Mouse (Mus musculus): ENCODE data around the gene Rpl36al. TPM values are rescaled to one million over a fixed set of nuclear protein-coding genes. Genes with fewer than 3 reads are reported as not detected.

Rpl36al gene
- polyA plus RNA-seq, 2 experiments = 600 to 646 TPM

- Histone ChIP-seq H3K4me2 (replicated peaks; ENCODE audit: low read depth, low read length, severe bottlenecking) (no peak overlapping the region), H3K4me3 (replicated peaks; ENCODE audit: low read length) (no peak overlapping the region), H3K36me3 (ENCODE audit: control insufficient read depth, insufficient read depth, low read length) (peaks cover 27% of the 10 kb centered on the region), H3K4me1 (ENCODE audit: control insufficient read depth, insufficient read depth, low read length) (0 out of 2 replicates have a peak, but pooled peaks cover 3% of the 10 kb centered on the region), H3K9me3 (ENCODE audit: control insufficient read depth, low read length) (no peaks in the 10 kb centered on the region), H3K27me3 (ENCODE audit: control insufficient read depth, insufficient read depth, low read length) (no peaks in the 10 kb centered on the region), H3K27ac (replicated peaks; ENCODE audit: low read depth, low read length) (no peak overlapping the region), H3K9ac (ENCODE audit: low read depth, low read length, severe bottlenecking) (no peak overlapping the region)
- WGBS = 80% methylated on average over 2 of the region's 2 CpGs
- ATAC-seq (ENCODE audit: low FRiP score, low read depth) = no peak
- no peak for DNase-seq (ENCODE audit: low spot score)
- no peak for TF ChIP-seq POLR2A (IDR thresholded peaks at IDR 0.05; ENCODE audit: borderline replicate concordance, extremely low read depth, insufficient read depth, insufficient read length)
Measured at GRCm38 (mm10) chr12:69155923-69156322, 28.0 kb downstream of the Rpl36al start.

- Histone ChIP-seq H3K27me3 (ENCODE audit: control insufficient read depth, insufficient read depth, low read length) (no peaks in the 10 kb centered on the region), H3K36me3 (ENCODE audit: control insufficient read depth, insufficient read depth, low read length) (no peaks in the 10 kb centered on the region), H3K9ac (ENCODE audit: low read depth, low read length, severe bottlenecking) (no peak overlapping the region), H3K27ac (replicated peaks; ENCODE audit: low read depth, low read length) (no peak overlapping the region), H3K4me2 (replicated peaks; ENCODE audit: low read depth, low read length, severe bottlenecking) (no peak overlapping the region), H3K9me3 (ENCODE audit: control insufficient read depth, low read length) (no peaks in the 10 kb centered on the region), H3K4me1 (ENCODE audit: control insufficient read depth, insufficient read depth, low read length) (no peaks in the 10 kb centered on the region), H3K4me3 (replicated peaks; ENCODE audit: low read length) (no peak overlapping the region)
- ATAC-seq (ENCODE audit: low FRiP score, low read depth) (no peak), DNase-seq (ENCODE audit: low spot score) (no peak)
- no peak for TF ChIP-seq POLR2A (IDR thresholded peaks at IDR 0.05; ENCODE audit: borderline replicate concordance, extremely low read depth, insufficient read depth, insufficient read length)
- 50% methylated on average over 13 of the region's 13 CpGs for WGBS
Measured at GRCm38 (mm10) chr12:69150049-69150448, 33.8 kb downstream of the Rpl36al start.

GRCm38 (mm10) chr12:69147166-69147735 is 36.6 kb downstream of the Rpl36al start:
- Histone ChIP-seq H3K4me2 (replicated peaks; ENCODE audit: low read depth, low read length, severe bottlenecking) (no peak overlapping the region), H3K9me3 (ENCODE audit: control insufficient read depth, low read length) (no peaks in the 10 kb centered on the region), H3K27ac (replicated peaks; ENCODE audit: low read depth, low read length) (no peak overlapping the region), H3K9ac (ENCODE audit: low read depth, low read length, severe bottlenecking) (no peak overlapping the region), H3K4me1 (ENCODE audit: control insufficient read depth, insufficient read depth, low read length) (no peaks in the 10 kb centered on the region), H3K36me3 (ENCODE audit: control insufficient read depth, insufficient read depth, low read length) (no peaks in the 10 kb centered on the region), H3K4me3 (replicated peaks; ENCODE audit: low read length) (no peak overlapping the region), H3K27me3 (ENCODE audit: control insufficient read depth, insufficient read depth, low read length) (no peaks in the 10 kb centered on the region)
- ATAC-seq (ENCODE audit: low FRiP score, low read depth) (no peak), DNase-seq (ENCODE audit: low spot score) (no peak)
- WGBS = 93% methylated on average over 5 of the region's 5 CpGs
- no peak for TF ChIP-seq POLR2A (IDR thresholded peaks at IDR 0.05; ENCODE audit: borderline replicate concordance, extremely low read depth, insufficient read depth, insufficient read length)

GRCm38 (mm10) chr12:69143460-69143859 is 40.4 kb downstream of the Rpl36al start:
- ATAC-seq (ENCODE audit: low FRiP score, low read depth) (no peak), DNase-seq (ENCODE audit: low spot score) (no peak)
- no peak for TF ChIP-seq POLR2A (IDR thresholded peaks at IDR 0.05; ENCODE audit: borderline replicate concordance, extremely low read depth, insufficient read depth, insufficient read length)
- WGBS = 80% methylated on average over 6 of the region's 6 CpGs
- H3K4me1 ChIP-seq (ENCODE audit: control insufficient read depth, insufficient read depth, low read length) = no peaks in the 10 kb centered on the region
- H3K4me2 ChIP-seq (replicated peaks; ENCODE audit: low read depth, low read length, severe bottlenecking) = no peak overlapping the region
- no peaks in the 10 kb centered on the region for H3K9me3 ChIP-seq (ENCODE audit: control insufficient read depth, low read length)
- H3K4me3 ChIP-seq (replicated peaks; ENCODE audit: low read length) = no peak overlapping the region
- no peaks in the 10 kb centered on the region for H3K36me3 ChIP-seq (ENCODE audit: control insufficient read depth, insufficient read depth, low read length)
- no peak overlapping the region for H3K27ac ChIP-seq (replicated peaks; ENCODE audit: low read depth, low read length)
- H3K9ac ChIP-seq (ENCODE audit: low read depth, low read length, severe bottlenecking) = no peak overlapping the region
- no peaks in the 10 kb centered on the region for H3K27me3 ChIP-seq (ENCODE audit: control insufficient read depth, insufficient read depth, low read length)

GRCm38 (mm10) chr12:69139841-69140240 is 44.0 kb downstream of the Rpl36al start:
- 81% methylated on average over 7 of the region's 7 CpGs for WGBS
- TF ChIP-seq POLR2A (IDR thresholded peaks at IDR 0.05; ENCODE audit: borderline replicate concordance, extremely low read depth, insufficient read depth, insufficient read length) = no peak
- Histone ChIP-seq H3K36me3 (ENCODE audit: control insufficient read depth, insufficient read depth, low read length) (no peaks in the 10 kb centered on the region), H3K27me3 (ENCODE audit: control insufficient read depth, insufficient read depth, low read length) (no peaks in the 10 kb centered on the region), H3K9ac (ENCODE audit: low read depth, low read length, severe bottlenecking) (no peak overlapping the region), H3K9me3 (ENCODE audit: control insufficient read depth, low read length) (no peaks in the 10 kb centered on the region), H3K4me1 (ENCODE audit: control insufficient read depth, insufficient read depth, low read length) (no peaks in the 10 kb centered on the region), H3K4me3 (replicated peaks; ENCODE audit: low read length) (no peak overlapping the region), H3K4me2 (replicated peaks; ENCODE audit: low read depth, low read length, severe bottlenecking) (no peak overlapping the region), H3K27ac (replicated peaks; ENCODE audit: low read depth, low read length) (no peak overlapping the region)
- ATAC-seq (ENCODE audit: low FRiP score, low read depth) (no peak), DNase-seq (ENCODE audit: low spot score) (no peak)

- H3K4me3 ChIP-seq (replicated peaks; ENCODE audit: low read length) = no peak overlapping the region
- DNase-seq (ENCODE audit: low spot score) = no peak
- no peaks in the 10 kb centered on the region for H3K36me3 ChIP-seq (ENCODE audit: control insufficient read depth, insufficient read depth, low read length)
- H3K9me3 ChIP-seq (ENCODE audit: control insufficient read depth, low read length) = no peaks in the 10 kb centered on the region
- 83% methylated on average over 3 of the region's 3 CpGs for WGBS
- no peak for TF ChIP-seq POLR2A (IDR thresholded peaks at IDR 0.05; ENCODE audit: borderline replicate concordance, extremely low read depth, insufficient read depth, insufficient read length)
- no peak overlapping the region for H3K27ac ChIP-seq (replicated peaks; ENCODE audit: low read depth, low read length)
- ATAC-seq (ENCODE audit: low FRiP score, low read depth) = no peak
- no peak overlapping the region for H3K4me2 ChIP-seq (replicated peaks; ENCODE audit: low read depth, low read length, severe bottlenecking)
- H3K27me3 ChIP-seq (ENCODE audit: control insufficient read depth, insufficient read depth, low read length) = no peaks in the 10 kb centered on the region
- no peak overlapping the region for H3K9ac ChIP-seq (ENCODE audit: low read depth, low read length, severe bottlenecking)
- H3K4me1 ChIP-seq (ENCODE audit: control insufficient read depth, insufficient read depth, low read length) = no peaks in the 10 kb centered on the region
Measured at GRCm38 (mm10) chr12:69139201-69139600, 44.7 kb downstream of the Rpl36al start.

Small RNAs within 50 kb of the gene (microRNA-seq; reads per million reads assigned to microRNA genes)
- not detected for gene Gm47287
- 0.69 reads per million for gene Gm47295

Other genes with a start within 250 kb of the Rpl36al start
- gene Rps29, start 24.9 kb downstream of the Rpl36al start, polyA plus RNA-seq (2012; rRNA removed) = 2,273 and 3,523 TPM in 2 replicates
- 1,759 and 1,849 TPM in 2 replicates for gene Rps29, start 24.9 kb downstream of the Rpl36al start, polyA plus RNA-seq (2014; fragmentation: Nextera tagmentation; extraction: Ambion mirVana)
- gene Lrr1, start 15.3 kb downstream of the Rpl36al start, polyA plus RNA-seq (2012; rRNA removed) = 11.8 and 14.1 TPM in 2 replicates
- 17.4 and 19.8 TPM in 2 replicates for gene Lrr1, start 15.3 kb downstream of the Rpl36al start, polyA plus RNA-seq (2014; fragmentation: Nextera tagmentation; extraction: Ambion mirVana)
- 30.1 and 31.0 TPM in 2 replicates for gene Mgat2, start 74 bp upstream of the Rpl36al start, polyA plus RNA-seq (2012; rRNA removed)
- gene Mgat2, start 74 bp upstream of the Rpl36al start, polyA plus RNA-seq (2014; fragmentation: Nextera tagmentation; extraction: Ambion mirVana) = 59.1 and 60.8 TPM in 2 replicates
- 7.1 and 7.6 TPM in 2 replicates for gene Gm49383, start 13.0 kb upstream of the Rpl36al start, polyA plus RNA-seq (2012; rRNA removed)
- 17.8 and 21.8 TPM in 2 replicates for gene Gm49383, start 13.0 kb upstream of the Rpl36al start, polyA plus RNA-seq (2014; fragmentation: Nextera tagmentation; extraction: Ambion mirVana)
- 5.3 and 5.6 TPM in 2 replicates for gene Dnaaf2, start 14.3 kb upstream of the Rpl36al start, polyA plus RNA-seq (2012; rRNA removed)
- 5.9 and 6.7 TPM in 2 replicates for gene Dnaaf2, start 14.3 kb upstream of the Rpl36al start, polyA plus RNA-seq (2014; fragmentation: Nextera tagmentation; extraction: Ambion mirVana)
- gene Gm49384, start 20.2 kb upstream of the Rpl36al start, polyA plus RNA-seq (2012; rRNA removed) = 3.7 and 10.0 TPM in 2 replicates
- 18.8 and 19.3 TPM in 2 replicates for gene Gm49384, start 20.2 kb upstream of the Rpl36al start, polyA plus RNA-seq (2014; fragmentation: Nextera tagmentation; extraction: Ambion mirVana)
- gene Pole2, start 44.1 kb upstream of the Rpl36al start, polyA plus RNA-seq (2012; rRNA removed) = 35.7 and 37.1 TPM in 2 replicates
- gene Pole2, start 44.1 kb upstream of the Rpl36al start, polyA plus RNA-seq (2014; fragmentation: Nextera tagmentation; extraction: Ambion mirVana) = 26.3 and 27.4 TPM in 2 replicates
- gene Klhdc1, start 57.1 kb upstream of the Rpl36al start, polyA plus RNA-seq (2012; rRNA removed) = 2.8 and 4.1 TPM in 2 replicates
- 9.1 and 9.5 TPM in 2 replicates for gene Klhdc1, start 57.1 kb upstream of the Rpl36al start, polyA plus RNA-seq (2014; fragmentation: Nextera tagmentation; extraction: Ambion mirVana)
- 96.0 and 109 TPM in 2 replicates for gene Klhdc2, start 112.6 kb upstream of the Rpl36al start, polyA plus RNA-seq (2012; rRNA removed)
- gene Klhdc2, start 112.6 kb upstream of the Rpl36al start, polyA plus RNA-seq (2014; fragmentation: Nextera tagmentation; extraction: Ambion mirVana) = 124 and 140 TPM in 2 replicates
- gene Nemf, start 173.1 kb upstream of the Rpl36al start, polyA plus RNA-seq (2012; rRNA removed) = 31.2 and 37.8 TPM in 2 replicates
- gene Nemf, start 173.1 kb upstream of the Rpl36al start, polyA plus RNA-seq (2014; fragmentation: Nextera tagmentation; extraction: Ambion mirVana) = 78.6 and 83.0 TPM in 2 replicates
- gene Arf6, start 188.1 kb upstream of the Rpl36al start, polyA plus RNA-seq (2012; rRNA removed) = 106 and 118 TPM in 2 replicates
- gene Arf6, start 188.1 kb upstream of the Rpl36al start, polyA plus RNA-seq (2014; fragmentation: Nextera tagmentation; extraction: Ambion mirVana) = 81.4 and 82.2 TPM in 2 replicates
- gene Gm9887, start 188.4 kb upstream of the Rpl36al start, polyA plus RNA-seq (2012; rRNA removed) = 0.53 and 0.58 TPM in 2 replicates
- gene Gm9887, start 188.4 kb upstream of the Rpl36al start, polyA plus RNA-seq (2014; fragmentation: Nextera tagmentation; extraction: Ambion mirVana) = 1.4 and 1.8 TPM in 2 replicates